In genomic region chr3:154548868-154549301, GRCm38 (mm10) we compare ENCODE assay signal across 19 mouse cellular contexts. TPM values are rescaled to one million over a fixed set of nuclear protein-coding genes. Genes with fewer than 3 reads are reported as not detected.
DNase-seq lines count a peak whose midpoint lies in the region; ATAC-seq lines count a peak whose summit lies in the region.
"Had no signal": no experiment of that assay in that cellular context is flagged by ENCODE, and none has a peak within 500 bp of the region (broad histone marks: within the 10 kb centered on the region; RNA-seq: fewer than 3 reads in every experiment).

No protein-coding gene starts in this region.

- ATAC-seq in kidney, embryonic 16.5 days (ENCODE audit: low FRiP score, low TSS enrichment) = peak; percentile 59; the same call in 1 of the 2 replicates
- no peak for ATAC-seq in intestine, embryonic 16.5 days
- ATAC-seq: hindbrain, embryonic 16.5 days; Patski had no signal

- no peaks in the 10 kb centered on the region for H3K9me3 ChIP-seq in kidney, embryonic 16.5 days (ENCODE audit: low read length)
- no peaks in the 10 kb centered on the region for H3K9me3 ChIP-seq in limb, embryonic 10.5 days (replicated peaks)
- no peaks in the 10 kb centered on the region for H3K9me3 ChIP-seq in intestine, embryonic 16.5 days (ENCODE audit: control insufficient read depth, low read length)
- H3K9me3 ChIP-seq: heart, embryonic 15.5 days; midbrain, embryonic 12.5 days had no signal

- H3K4me1 ChIP-seq in kidney, embryonic 16.5 days (ENCODE audit: insufficient read depth, low read length) = peaks cover 15% of the 10 kb centered on the region
- peaks cover 59% of the 10 kb centered on the region for H3K4me1 ChIP-seq in limb, embryonic 10.5 days
- H3K4me1 ChIP-seq in intestine, embryonic 16.5 days (ENCODE audit: control insufficient read depth, insufficient read depth, low read length) = no peaks in the 10 kb centered on the region

- H3K9ac ChIP-seq in kidney, embryonic 16.5 days (replicated peaks; ENCODE audit: low read length) = no peak overlapping the region
- no peak overlapping the region for H3K9ac ChIP-seq in intestine, embryonic 16.5 days (ENCODE audit: low read depth, low read length)
- H3K9ac ChIP-seq: forebrain, postnatal 0 days; heart, embryonic 15.5 days; liver, embryonic 14.5 days; midbrain, embryonic 12.5 days had no signal

- H3K36me3 ChIP-seq in kidney, embryonic 16.5 days (ENCODE audit: insufficient read depth, low read length) = no peaks in the 10 kb centered on the region
- H3K36me3 ChIP-seq in limb, embryonic 10.5 days = no peaks in the 10 kb centered on the region
- no peaks in the 10 kb centered on the region for H3K36me3 ChIP-seq in intestine, embryonic 16.5 days (ENCODE audit: control insufficient read depth, insufficient read depth, low read length)
- H3K36me3 ChIP-seq: heart, embryonic 15.5 days; midbrain, embryonic 12.5 days had no signal

- DNase-seq in adrenal gland, postnatal 14 days = peak; percentile 15
- no peak for DNase-seq in adrenal gland, adult 8-10 months
- DNase-seq in kidney, postnatal 25 days = no peak
- DNase-seq in embryo, embryonic 10 days (ENCODE audit: low spot score) = peak; percentile 75
- peak; percentile 64 for DNase-seq in limb, embryonic 10.5 days (ENCODE audit: low spot score)
- DNase-seq in spleen, postnatal 36 days (ENCODE audit: low spot score in 2 of 2) = no peak
- DNase-seq: cerebellum, adult 11 months; forebrain, postnatal 0 days; gastrocnemius, postnatal 10 days; kidney, adult 2 months; lung, postnatal 14 days; right cerebral cortex, postnatal 25 days had no signal

- H3K27me3 ChIP-seq in kidney, embryonic 16.5 days (ENCODE audit: insufficient read depth, low read length) = peaks cover 21% of the 10 kb centered on the region
- H3K27me3 ChIP-seq in limb, embryonic 10.5 days (ENCODE audit: low read depth, poor library complexity, severe bottlenecking) = peaks cover 23% of the 10 kb centered on the region; the same call in 1 of the 2 replicates
- H3K27me3 ChIP-seq in intestine, embryonic 16.5 days (replicated peaks; ENCODE audit: control insufficient read depth, insufficient read depth, low read length) = peaks cover 12% of the 10 kb centered on the region

- no peak overlapping the region for H3K27ac ChIP-seq in kidney, embryonic 16.5 days (ENCODE audit: low read length)
- no peak overlapping the region for H3K27ac ChIP-seq in limb, embryonic 10.5 days
- no peak overlapping the region for H3K27ac ChIP-seq in intestine, embryonic 16.5 days (ENCODE audit: low read length)
- H3K27ac ChIP-seq: heart, embryonic 15.5 days; liver, embryonic 14.5 days; midbrain, embryonic 12.5 days had no signal

- H3K4me2 ChIP-seq in kidney, embryonic 16.5 days (replicated peaks; ENCODE audit: low read depth, low read length) = no peak overlapping the region
- no peak overlapping the region for H3K4me2 ChIP-seq in intestine, embryonic 16.5 days (ENCODE audit: low read depth, low read length)
- H3K4me2 ChIP-seq: midbrain, embryonic 12.5 days had no signal

- 3% methylated on average over 8 of the region's 8 CpGs for WGBS in kidney, embryonic 16.5 days
- WGBS in limb, embryonic 10.5 days = 2% methylated on average over 8 of the region's 8 CpGs
- 10% methylated on average over 8 of the region's 8 CpGs for WGBS in intestine, embryonic 16.5 days

- no peak overlapping the region for H3K4me3 ChIP-seq in kidney, embryonic 16.5 days (ENCODE audit: low read length)
- H3K4me3 ChIP-seq in limb, embryonic 10.5 days = 0 out of 2 replicates have a peak overlapping the region, but pooled peaks have one; percentile 13
- H3K4me3 ChIP-seq in intestine, embryonic 16.5 days (ENCODE audit: low read length) = no peak overlapping the region
- H3K4me3 ChIP-seq: heart, embryonic 15.5 days; midbrain, embryonic 12.5 days had no signal

RNA-seq across cellular contexts. Expression of gene Cryz, which starts 47.6 kb away (rescaled TPM):
- total RNA-seq in adrenal gland, postnatal 14 days (2021) = 22.0 and 29.3 TPM in 2 replicates
- total RNA-seq in adrenal gland, adult 8-10 months (2022) = 10 to 100 TPM; 17.3 to 24.8 (median 22.5) TPM
- 47.6 and 50.2 TPM in 2 replicates for polyA plus RNA-seq in kidney, embryonic 16.5 days (2015; fragmentation: Nextera tagmentation; extraction: Ambion mirVana)
- polyA plus RNA-seq in limb, embryonic 10.5 days (2016; fragmentation: Nextera tagmentation; extraction: Ambion mirVana) = 23.7 and 23.8 TPM in 2 replicates
- 36.5 and 43.3 TPM in 2 replicates for polyA plus RNA-seq in intestine, embryonic 16.5 days (2015; fragmentation: Nextera tagmentation; extraction: Ambion mirVana)

RNA-seq across cellular contexts. Expression of gene Tyw3, which starts 48.0 kb away (rescaled TPM):
- 7.2 and 9.1 TPM in 2 replicates for total RNA-seq in adrenal gland, postnatal 14 days (2021)
- total RNA-seq in adrenal gland, adult 8-10 months (2022) = 10 to 100 TPM in 1 of 4 experiments, 1 to 10 TPM in 3; 3.9 to 10.4 (median 5.6) TPM
- polyA plus RNA-seq in kidney, embryonic 16.5 days (2015; fragmentation: Nextera tagmentation; extraction: Ambion mirVana) = 18.9 and 21.7 TPM in 2 replicates
- polyA plus RNA-seq in limb, embryonic 10.5 days (2016; fragmentation: Nextera tagmentation; extraction: Ambion mirVana) = 18.9 and 21.7 TPM in 2 replicates
- 8.3 and 10.1 TPM in 2 replicates for polyA plus RNA-seq in intestine, embryonic 16.5 days (2015; fragmentation: Nextera tagmentation; extraction: Ambion mirVana)

Comparison
In these comparisons a context has a peak if more than half of its experiments do, and no peak if none do; other contexts are left out.
1. DNase-seq: peak in adrenal gland, postnatal 14 days (single experiment), embryo, embryonic 10 days (single experiment) and limb, embryonic 10.5 days (single experiment); none in adrenal gland, adult 8-10 months (single experiment), kidney, postnatal 25 days (0 of 2) and spleen, postnatal 36 days (0 of 2).